Mouse (Mus musculus): ENCODE data around the gene Armt1. TPM values are rescaled to one million over a fixed set of nuclear protein-coding genes. Genes with fewer than 3 reads are reported as not detected.

The Armt1 gene
- polyA plus RNA-seq (2015; fragmentation: Nextera tagmentation; extraction: Ambion mirVana): 8.5 and 12.2 TPM in 2 replicates

GRCm38 (mm10) chr10:4432123-4432931 lies at the start of gene Armt1, which contains the start of gene Rmnd1:
TSS of gene Armt1 (plus strand) at chr10:4432467.
TSS of gene Rmnd1 (minus strand) at chr10:4432388.

GRCm38 (mm10) chr10:4387701-4388383 lies 44.4 kb upstream of the Armt1 start, which contains the start of gene Zbtb2:
TSS of gene Zbtb2 (minus strand) at chr10:4388108.

GRCm38 (mm10) chr10:4482355-4482754 lies 50.1 kb downstream of the Armt1 start, which contains the start of gene Ccdc170:
TSS of gene Ccdc170 (plus strand) at chr10:4482502.

Other genes starting within 250 kb of the Armt1 start
- gene Akap12, start 166.1 kb upstream of the Armt1 start, polyA plus RNA-seq (2015; fragmentation: Nextera tagmentation; extraction: Ambion mirVana): 37.4 and 60.1 TPM in 2 replicates
- gene Zbtb2, start 44.4 kb upstream of the Armt1 start, polyA plus RNA-seq (2015; fragmentation: Nextera tagmentation; extraction: Ambion mirVana): 6.3 and 7.6 TPM in 2 replicates
- 17.6 and 33.4 TPM in 2 replicates for gene Rmnd1, start 79 bp upstream of the Armt1 start, polyA plus RNA-seq (2015; fragmentation: Nextera tagmentation; extraction: Ambion mirVana)
- gene Ccdc170, start 50.0 kb downstream of the Armt1 start, polyA plus RNA-seq (2015; fragmentation: Nextera tagmentation; extraction: Ambion mirVana): 0.11 and 0.57 TPM in 2 replicates
- gene Esr1, start 179.1 kb downstream of the Armt1 start, polyA plus RNA-seq (2015; fragmentation: Nextera tagmentation; extraction: Ambion mirVana): 2.6 and 3.1 TPM in 2 replicates

Measured in adrenal gland, postnatal 0 days (tissue).